Mouse (Mus musculus) olfactory bulb, adult 2 months (tissue): Measurements from ENCODE around the gene Sptbn2.

ENCODE experiments used
- CTCF ChIP-seq: fragments of 200-500 bp; IDR thresholded peaks from 2 replicates; pipeline ENCODE4 v1.5.1; 2012; ENCODE audit warnings: low read depth, mild to moderate bottlenecking, low read length, moderate library complexity; ENCODE audit not compliant: insufficient read depth
- POLR2A ChIP-seq: fragments of 200-500 bp; IDR thresholded peaks from 2 replicates; pipeline ENCODE4 v1.6.1; 2012; ENCODE audit warnings: mild to moderate bottlenecking, low read depth, low read length, moderate library complexity; ENCODE audit not compliant: insufficient read depth

- TF ChIP-seq CTCF (no peak), POLR2A (no peak)
These were observed 9.7 kb upstream of the Sptbn2 start for GRCm38 (mm10) chr19:4701221-4701620.
